Mouse (Mus musculus): ENCODE data around the gene Gmip.

Gene Gmip

GRCm38 (mm10) chr8:69808094-69808863 lies at the start of gene Gmip:
Gmip (plus strand) TSS chr8:69808679.
- DNase-seq (ENCODE audit: low read depth, low spot score), result no peak

- DNase-seq (ENCODE audit: low read depth, low spot score), result no peak
These were observed 46.5 kb upstream of the Gmip start for GRCm38 (mm10) chr8:69761814-69762445.

- DNase-seq (ENCODE audit: low read depth, low spot score), result no peak
These were observed 37.3 kb upstream of the Gmip start for GRCm38 (mm10) chr8:69771221-69771620.

- DNase-seq (ENCODE audit: low read depth, low spot score), result no peak
These were observed 36.4 kb upstream of the Gmip start for GRCm38 (mm10) chr8:69772106-69772505.

GRCm38 (mm10) chr8:69774503-69775148 lies 33.9 kb upstream of the Gmip start, which contains the start of gene Gm20422:
Gm20422 (minus strand) TSS chr8:69774886.
- DNase-seq (ENCODE audit: low read depth, low spot score), result peak; percentile 95

- no peak for DNase-seq (ENCODE audit: low read depth, low spot score)
These were observed 33.3 kb upstream of the Gmip start for GRCm38 (mm10) chr8:69775149-69775534.

- DNase-seq (ENCODE audit: low read depth, low spot score), result no peak
These were observed 31.4 kb upstream of the Gmip start for GRCm38 (mm10) chr8:69777111-69777510.

- DNase-seq (ENCODE audit: low read depth, low spot score), result no peak
These were observed 19.4 kb upstream of the Gmip start for GRCm38 (mm10) chr8:69789105-69789504.

- DNase-seq (ENCODE audit: low read depth, low spot score), result no peak
These were observed 18.7 kb upstream of the Gmip start for GRCm38 (mm10) chr8:69789731-69790130.

GRCm38 (mm10) chr8:69790364-69790763 lies 18.1 kb upstream of the Gmip start:
- DNase-seq (ENCODE audit: low read depth, low spot score), result no peak

- peak; percentile 80 for DNase-seq (ENCODE audit: low read depth, low spot score)
These were observed 17.6 kb upstream of the Gmip start, which contains the start of the genes Atp13a1 and Zfp866 for GRCm38 (mm10) chr8:69790773-69791367. Atp13a1 (plus strand) TSS chr8:69791163. Zfp866 (minus strand) TSS chr8:69791178.

GRCm38 (mm10) chr8:69791415-69792068 lies 16.9 kb upstream of the Gmip start:
- DNase-seq (ENCODE audit: low read depth, low spot score), result no peak

- no peak for DNase-seq (ENCODE audit: low read depth, low spot score)
These were observed 14.8 kb upstream of the Gmip start for GRCm38 (mm10) chr8:69793666-69794065.

GRCm38 (mm10) chr8:69794096-69794495 lies 14.4 kb upstream of the Gmip start:
- DNase-seq (ENCODE audit: low read depth, low spot score), result no peak

GRCm38 (mm10) chr8:69794901-69795300 lies 13.6 kb upstream of the Gmip start:
- DNase-seq (ENCODE audit: low read depth, low spot score), result no peak

GRCm38 (mm10) chr8:69796721-69797345 lies 11.6 kb upstream of the Gmip start:
- no peak for DNase-seq (ENCODE audit: low read depth, low spot score)

GRCm38 (mm10) chr8:69797661-69798060 lies 10.8 kb upstream of the Gmip start:
- no peak for DNase-seq (ENCODE audit: low read depth, low spot score)

GRCm38 (mm10) chr8:69799261-69799660 lies 9.2 kb upstream of the Gmip start:
- DNase-seq (ENCODE audit: low read depth, low spot score), result no peak

GRCm38 (mm10) chr8:69799946-69800345 lies 8.5 kb upstream of the Gmip start:
- no peak for DNase-seq (ENCODE audit: low read depth, low spot score)

GRCm38 (mm10) chr8:69801796-69802195 lies 6.7 kb upstream of the Gmip start:
- no peak for DNase-seq (ENCODE audit: low read depth, low spot score)

GRCm38 (mm10) chr8:69802216-69802615 lies 6.3 kb upstream of the Gmip start:
- no peak for DNase-seq (ENCODE audit: low read depth, low spot score)

Measured in retina, adult 2 months (tissue).